Mouse (Mus musculus): Measurements from ENCODE around the gene Mief1. TPM values are rescaled to one million over a fixed set of nuclear protein-coding genes. Genes with fewer than 3 reads are reported as not detected.

The Mief1 gene
- polyA plus RNA-seq, 1 experiment from 2014 or later = 12.6 TPM

- H3K4me2 ChIP-seq (replicated peaks; ENCODE audit: low read depth) = peak overlapping the region; percentile 88
- peaks cover 9% of the 10 kb centered on the region for H3K4me1 ChIP-seq (replicated peaks; ENCODE audit: control insufficient read depth, insufficient read depth)
- H3K9ac ChIP-seq (ENCODE audit: low read length) = peak overlapping the region; percentile 100
- no peaks in the 10 kb centered on the region for H3K27me3 ChIP-seq (ENCODE audit: control insufficient read depth, insufficient read depth, low read length)
- DNase-seq (ENCODE audit: low spot score) = no peak
- H3K9me3 ChIP-seq (ENCODE audit: control insufficient read depth, low read length) = no peaks in the 10 kb centered on the region
- 5% methylated on average over 16 of the region's 16 CpGs for WGBS
- ATAC-seq (ENCODE audit: low FRiP score, low TSS enrichment) = no peak
- peak overlapping the region; percentile 98 for H3K4me3 ChIP-seq (ENCODE audit: low read depth, low read length)
- peaks cover 18% of the 10 kb centered on the region for H3K36me3 ChIP-seq (ENCODE audit: control insufficient read depth, insufficient read depth, low read length)
- TF ChIP-seq CTCF (IDR thresholded peaks at IDR 0.05; ENCODE audit: low read depth) = no peak; the same call in 1 of the 2 replicates
- no peak for TF ChIP-seq EP300 (optimal IDR thresholded peaks at IDR 0.05)
- peak overlapping the region; percentile 100 for H3K27ac ChIP-seq (replicated peaks)
Observed at GRCm38 (mm10) chr15:80256242-80256641, 22.4 kb downstream of the Mief1 start.

GRCm38 (mm10) chr15:80256656-80257601 lies 23.1 kb downstream of the Mief1 start:
- Histone ChIP-seq H3K4me2 (replicated peaks; ENCODE audit: low read depth) (peak overlapping the region; percentile 88), H3K9me3 (ENCODE audit: control insufficient read depth, low read length) (no peaks in the 10 kb centered on the region), H3K36me3 (ENCODE audit: control insufficient read depth, insufficient read depth, low read length) (peaks cover 18% of the 10 kb centered on the region), H3K27ac (replicated peaks) (peak overlapping the region; percentile 100), H3K9ac (ENCODE audit: low read length) (peak overlapping the region; percentile 100), H3K4me1 (replicated peaks; ENCODE audit: control insufficient read depth, insufficient read depth) (peaks cover 9% of the 10 kb centered on the region), H3K4me3 (ENCODE audit: low read depth, low read length) (peak overlapping the region; percentile 98), H3K27me3 (ENCODE audit: control insufficient read depth, insufficient read depth, low read length) (no peaks in the 10 kb centered on the region)
- DNase-seq (ENCODE audit: low spot score) = no peak
- 38% methylated on average over 12 of the region's 12 CpGs for whole genome bisulfite sequencing
- TF ChIP-seq EP300 (optimal IDR thresholded peaks at IDR 0.05) (peak; percentile 12), CTCF (IDR thresholded peaks at IDR 0.05; ENCODE audit: low read depth) (no peak)
- ATAC-seq (ENCODE audit: low FRiP score, low TSS enrichment) = no peak

- TF ChIP-seq CTCF (IDR thresholded peaks at IDR 0.05; ENCODE audit: low read depth) = no peak
- TF ChIP-seq EP300 (optimal IDR thresholded peaks at IDR 0.05) = peak; percentile 14
- Histone ChIP-seq H3K4me3 (ENCODE audit: low read depth, low read length) (peak overlapping the region; percentile 98; the same call in 1 of the 2 replicates), H3K36me3 (ENCODE audit: control insufficient read depth, insufficient read depth, low read length) (peaks cover 18% of the 10 kb centered on the region), H3K4me2 (replicated peaks; ENCODE audit: low read depth) (peak overlapping the region; percentile 88; the same call in 1 of the 2 replicates), H3K4me1 (replicated peaks; ENCODE audit: control insufficient read depth, insufficient read depth) (peaks cover 9% of the 10 kb centered on the region), H3K27ac (replicated peaks) (peak overlapping the region; percentile 100), H3K9me3 (ENCODE audit: control insufficient read depth, low read length) (no peaks in the 10 kb centered on the region), H3K27me3 (ENCODE audit: control insufficient read depth, insufficient read depth, low read length) (no peaks in the 10 kb centered on the region), H3K9ac (ENCODE audit: low read length) (no peak overlapping the region)
- ATAC-seq (ENCODE audit: low FRiP score, low TSS enrichment) (peak; percentile 33), DNase-seq (ENCODE audit: low spot score) (peak; percentile 68)
- WGBS = 6% methylated on average over 4 of the region's 4 CpGs
Observed at GRCm38 (mm10) chr15:80257602-80258239, 23.9 kb downstream of the Mief1 start.

GRCm38 (mm10) chr15:80258240-80259170 lies 24.7 kb downstream of the Mief1 start:
- Histone ChIP-seq H3K4me2 (replicated peaks; ENCODE audit: low read depth) (peak overlapping the region; percentile 88; the same call in 1 of the 2 replicates), H3K27ac (replicated peaks) (peak overlapping the region; percentile 100), H3K9me3 (ENCODE audit: control insufficient read depth, low read length) (no peaks in the 10 kb centered on the region), H3K36me3 (ENCODE audit: control insufficient read depth, insufficient read depth, low read length) (peaks cover 18% of the 10 kb centered on the region), H3K27me3 (ENCODE audit: control insufficient read depth, insufficient read depth, low read length) (no peaks in the 10 kb centered on the region), H3K4me1 (replicated peaks; ENCODE audit: control insufficient read depth, insufficient read depth) (peaks cover 9% of the 10 kb centered on the region), H3K4me3 (ENCODE audit: low read depth, low read length) (no peak overlapping the region), H3K9ac (ENCODE audit: low read length) (no peak overlapping the region)
- TF ChIP-seq CTCF (IDR thresholded peaks at IDR 0.05; ENCODE audit: low read depth) = no peak
- no peak for TF ChIP-seq EP300 (optimal IDR thresholded peaks at IDR 0.05)
- WGBS = 40% methylated on average over 11 of the region's 11 CpGs
- no peak; the same call in 1 of the 2 replicates for ATAC-seq (ENCODE audit: low FRiP score, low TSS enrichment)
- peak; percentile 73 for DNase-seq (ENCODE audit: low spot score)

- H3K4me3 ChIP-seq (ENCODE audit: low read depth, low read length) = no peak overlapping the region
- H3K27me3 ChIP-seq (ENCODE audit: control insufficient read depth, insufficient read depth, low read length) = no peaks in the 10 kb centered on the region
- H3K4me2 ChIP-seq (replicated peaks; ENCODE audit: low read depth) = no peak overlapping the region
- H3K4me1 ChIP-seq (replicated peaks; ENCODE audit: control insufficient read depth, insufficient read depth) = peaks cover 7% of the 10 kb centered on the region
- no peaks in the 10 kb centered on the region for H3K9me3 ChIP-seq (ENCODE audit: control insufficient read depth, low read length)
- WGBS = 80% methylated on average over 8 of the region's 8 CpGs
- TF ChIP-seq CTCF (IDR thresholded peaks at IDR 0.05; ENCODE audit: low read depth) = no peak
- TF ChIP-seq EP300 (optimal IDR thresholded peaks at IDR 0.05) = no peak
- no peak for ATAC-seq (ENCODE audit: low FRiP score, low TSS enrichment)
- no peak for DNase-seq (ENCODE audit: low spot score)
- H3K27ac ChIP-seq (replicated peaks) = no peak overlapping the region
- H3K9ac ChIP-seq (ENCODE audit: low read length) = no peak overlapping the region
- H3K36me3 ChIP-seq (ENCODE audit: control insufficient read depth, insufficient read depth, low read length) = peaks cover 18% of the 10 kb centered on the region
Observed at GRCm38 (mm10) chr15:80259406-80260045, 25.7 kb downstream of the Mief1 start.
